22 mouse cellular contexts compared by ENCODE assay signal in the genomic region with DNA sequence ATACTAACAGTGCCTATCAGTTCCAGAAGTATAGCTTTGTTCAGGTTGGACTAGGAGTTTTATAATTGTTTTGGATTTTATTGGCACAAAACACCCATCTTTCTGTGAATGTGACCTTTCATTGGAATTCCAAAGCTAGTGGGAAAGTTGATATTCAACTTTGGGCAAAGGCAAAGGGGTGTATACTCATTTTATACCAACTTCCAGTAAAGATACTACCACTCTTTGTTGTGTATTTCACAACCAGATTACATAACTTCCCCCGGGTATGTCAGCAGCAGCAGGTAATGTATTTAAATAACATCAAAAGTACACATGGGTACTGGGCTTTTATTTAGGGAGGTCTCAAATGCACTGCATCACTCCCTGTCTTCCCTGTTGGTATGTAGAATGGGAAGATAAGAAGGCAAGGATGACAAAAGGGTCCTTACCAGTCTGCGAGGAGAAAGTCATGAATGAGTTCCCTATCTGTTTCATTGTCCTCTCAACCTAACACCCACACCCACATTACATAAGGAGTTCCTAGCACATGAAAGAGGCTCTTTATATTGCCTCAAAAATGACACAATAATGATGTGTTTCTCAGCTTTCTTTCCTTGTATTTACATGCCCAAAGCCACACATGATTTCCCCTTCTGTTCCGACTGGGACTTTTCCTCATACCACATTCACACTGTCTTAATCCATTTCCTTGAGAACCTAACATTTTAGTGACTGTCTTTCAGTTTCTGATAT. TPM values are rescaled to one million over a fixed set of nuclear protein-coding genes. Genes with fewer than 3 reads are reported as not detected.
DNase-seq lines count a peak whose midpoint lies in the region; ATAC-seq and TF ChIP-seq lines count a peak whose summit lies in the region.
"Had no signal": no experiment of that assay in that cellular context is flagged by ENCODE, and none has a peak within 500 bp of the region (broad histone marks: within the 10 kb centered on the region; RNA-seq: fewer than 3 reads in every experiment).

No protein-coding gene starts in this region.

- DNase-seq in kidney, adult 2 months = peak; percentile 60
- no peak for DNase-seq in kidney, adult 18-20 months
- DNase-seq in liver, adult 2 months (ENCODE audit: extremely low read depth, low read depth, low spot score) = peak; percentile 58
- no peak for DNase-seq in liver, postnatal 0 days
- peak; percentile 19 for DNase-seq in fat pad, adult 2 months (ENCODE audit: extremely low read depth, low read depth, low spot score)
- DNase-seq in midbrain, embryonic 10.5 days (ENCODE audit: low spot score) = no peak
- DNase-seq in midbrain, embryonic 14.5 days = no peak
- DNase-seq: adrenal gland, postnatal 10 days; cerebellum, adult 11-12 months; cerebellum, adult 9-10 months; cerebellum, postnatal 36 days; gastrocnemius, adult 2 months; gastrocnemius, postnatal 25 days; heart, adult 18-20 months; heart, postnatal 14 days had no signal

- peak overlapping the region; percentile 99 for H3K27ac ChIP-seq in kidney, adult 2 months (ENCODE audit: insufficient read depth, low read depth, low read length)
- H3K27ac ChIP-seq in liver, adult 2 months (replicated peaks; ENCODE audit: insufficient read depth, low read depth, low read length) = peak overlapping the region; percentile 40; the same call in 1 of the 2 replicates
- H3K27ac ChIP-seq in liver, postnatal 0 days (ENCODE audit: low read depth) = no peak overlapping the region
- H3K27ac ChIP-seq in midbrain, embryonic 10.5 days (replicated peaks) = no peak overlapping the region
- H3K27ac ChIP-seq in midbrain, embryonic 14.5 days (replicated peaks; ENCODE audit: low read depth, low read length) = no peak overlapping the region
- H3K27ac ChIP-seq: embryonic facial prominence, embryonic 13.5 days; forebrain, embryonic 13.5 days; gastrocnemius, adult 2 months; heart, embryonic 15.5 days; hindbrain, embryonic 13.5 days had no signal

- no peak for TF ChIP-seq EP300 in liver, postnatal 0 days (IDR thresholded peaks at IDR 0.05; ENCODE audit: low read depth)

- no peaks in the 10 kb centered on the region for H3K27me3 ChIP-seq in kidney, adult 2 months (replicated peaks; ENCODE audit: control insufficient read depth, insufficient read depth, low read length)
- H3K27me3 ChIP-seq in liver, adult 2 months (ENCODE audit: control insufficient read depth, insufficient read depth, low read length) = no peaks in the 10 kb centered on the region
- H3K27me3 ChIP-seq in liver, postnatal 0 days (ENCODE audit: insufficient read depth, low read length) = no peaks in the 10 kb centered on the region
- H3K27me3 ChIP-seq in midbrain, embryonic 10.5 days (ENCODE audit: low read depth, poor library complexity, severe bottlenecking) = no peaks in the 10 kb centered on the region
- no peaks in the 10 kb centered on the region for H3K27me3 ChIP-seq in midbrain, embryonic 14.5 days (ENCODE audit: control insufficient read depth, insufficient read depth, low read length)
- H3K27me3 ChIP-seq: embryonic facial prominence, embryonic 13.5 days; forebrain, embryonic 13.5 days; heart, embryonic 15.5 days; hindbrain, embryonic 13.5 days had no signal

- no peak overlapping the region for H3K4me2 ChIP-seq in liver, postnatal 0 days (ENCODE audit: low read depth, low read length)
- no peak overlapping the region for H3K4me2 ChIP-seq in midbrain, embryonic 14.5 days (ENCODE audit: low read length)
- H3K4me2 ChIP-seq: embryonic facial prominence, embryonic 13.5 days; forebrain, embryonic 13.5 days; heart, embryonic 11.5 days; heart, embryonic 15.5 days; hindbrain, embryonic 13.5 days had no signal

- peaks cover 8% of the 10 kb centered on the region; the same call in 1 of the 2 replicates for H3K4me1 ChIP-seq in kidney, adult 2 months (ENCODE audit: control insufficient read depth, insufficient read depth, low read length)
- peaks cover 2% of the 10 kb centered on the region; the same call in 1 of the 2 replicates for H3K4me1 ChIP-seq in liver, adult 2 months (ENCODE audit: control insufficient read depth, insufficient read depth, low read length)
- H3K4me1 ChIP-seq in liver, postnatal 0 days (ENCODE audit: insufficient read depth) = no peaks in the 10 kb centered on the region
- H3K4me1 ChIP-seq in midbrain, embryonic 10.5 days = peaks cover 5% of the 10 kb centered on the region; the same call in 1 of the 2 replicates
- H3K4me1 ChIP-seq in midbrain, embryonic 14.5 days (ENCODE audit: control insufficient read depth, insufficient read depth, low read length) = no peaks in the 10 kb centered on the region
- H3K4me1 ChIP-seq: embryonic facial prominence, embryonic 13.5 days; forebrain, embryonic 13.5 days; heart, embryonic 15.5 days; hindbrain, embryonic 13.5 days had no signal

- no peaks in the 10 kb centered on the region for H3K36me3 ChIP-seq in kidney, adult 2 months (ENCODE audit: control insufficient read depth, insufficient read depth, low read length)
- no peaks in the 10 kb centered on the region for H3K36me3 ChIP-seq in liver, adult 2 months (ENCODE audit: control insufficient read depth, insufficient read depth, low read length)
- H3K36me3 ChIP-seq in liver, postnatal 0 days (replicated peaks; ENCODE audit: insufficient read depth, low read length) = no peaks in the 10 kb centered on the region
- H3K36me3 ChIP-seq in midbrain, embryonic 10.5 days = no peaks in the 10 kb centered on the region
- H3K36me3 ChIP-seq in midbrain, embryonic 14.5 days (ENCODE audit: control insufficient read depth, insufficient read depth, low read length) = no peaks in the 10 kb centered on the region
- H3K36me3 ChIP-seq: embryonic facial prominence, embryonic 13.5 days; heart, embryonic 15.5 days; hindbrain, embryonic 13.5 days had no signal

- no peaks in the 10 kb centered on the region for H3K9me3 ChIP-seq in liver, postnatal 0 days (ENCODE audit: low read length)
- no peaks in the 10 kb centered on the region for H3K9me3 ChIP-seq in midbrain, embryonic 10.5 days (replicated peaks)
- no peaks in the 10 kb centered on the region for H3K9me3 ChIP-seq in midbrain, embryonic 14.5 days (ENCODE audit: control insufficient read depth, low read length)
- H3K9me3 ChIP-seq: embryonic facial prominence, embryonic 13.5 days; forebrain, embryonic 13.5 days; heart, embryonic 15.5 days; hindbrain, embryonic 13.5 days had no signal

- no peak for TF ChIP-seq POLR2A in kidney, adult 2 months (IDR thresholded peaks at IDR 0.05; ENCODE audit: low read depth, low read length)
- no peak for TF ChIP-seq POLR2A in liver, adult 2 months (IDR thresholded peaks at IDR 0.05; ENCODE audit: extremely low read depth, insufficient read depth, low read length)

- no peaks in the 10 kb centered on the region for H3K79me2 ChIP-seq in liver, adult 2 months (ENCODE audit: control insufficient read depth, insufficient read depth, low read length)

- no peak overlapping the region for H3K4me3 ChIP-seq in kidney, adult 2 months (ENCODE audit: insufficient read depth, low read depth, low read length)
- no peak overlapping the region for H3K4me3 ChIP-seq in liver, adult 2 months (ENCODE audit: insufficient read depth, low read depth, low read length)
- H3K4me3 ChIP-seq in liver, postnatal 0 days (ENCODE audit: low read depth, low read length) = no peak overlapping the region
- no peak overlapping the region for H3K4me3 ChIP-seq in midbrain, embryonic 10.5 days
- no peak overlapping the region for H3K4me3 ChIP-seq in midbrain, embryonic 14.5 days (replicated peaks; ENCODE audit: low read depth, low read length)
- H3K4me3 ChIP-seq: embryonic facial prominence, embryonic 13.5 days; forebrain, embryonic 13.5 days; gastrocnemius, adult 2 months; heart, embryonic 15.5 days; hindbrain, embryonic 13.5 days had no signal

- ATAC-seq in liver, postnatal 0 days = no peak
- peak; percentile 79 for ATAC-seq in megakaryocyte progenitor cell, adult 5-6 weeks (replicated peaks; ENCODE audit: poor library complexity)
- no peak for ATAC-seq in midbrain, embryonic 14.5 days (ENCODE audit: low FRiP score, low TSS enrichment)
- ATAC-seq: forebrain, embryonic 13.5 days had no signal

- no peak for TF ChIP-seq CTCF in kidney, adult 2 months (conservative IDR thresholded peaks at IDR 0.05; ENCODE audit: insufficient read depth, insufficient read length, low read depth, low read length)
- no peak for TF ChIP-seq CTCF in liver, adult 2 months (IDR thresholded peaks at IDR 0.05; ENCODE audit: low read depth, low read length)
- no peak for TF ChIP-seq CTCF in liver, postnatal 0 days (IDR thresholded peaks at IDR 0.05; ENCODE audit: low read depth)

- WGBS in kidney, adult 2 months = 56% methylated on average over 3 of the region's 3 CpGs
- WGBS in liver, adult 2 months = 51% methylated on average over 3 of the region's 3 CpGs
- 58% methylated on average over 3 of the region's 3 CpGs for WGBS in liver, postnatal 0 days (ENCODE audit: insufficient replicate concordance)
- 87% methylated on average over 3 of the region's 3 CpGs for WGBS in midbrain, embryonic 10.5 days
- WGBS in midbrain, embryonic 14.5 days = 85% methylated on average over 3 of the region's 3 CpGs

- no peak overlapping the region for H3K9ac ChIP-seq in liver, adult 2 months (ENCODE audit: low read depth, low read length)
- no peak overlapping the region for H3K9ac ChIP-seq in liver, postnatal 0 days (replicated peaks)
- no peak overlapping the region for H3K9ac ChIP-seq in midbrain, embryonic 14.5 days (replicated peaks; ENCODE audit: low read length)
- H3K9ac ChIP-seq: embryonic facial prominence, embryonic 13.5 days; forebrain, embryonic 13.5 days; heart, embryonic 15.5 days; hindbrain, embryonic 13.5 days had no signal

RNA-seq across cellular contexts. Expression of a gene that starts 42.3 kb away (rescaled TPM):
- 0.05 and 0.08 TPM in 2 replicates for polyA plus RNA-seq in kidney, adult 2 months (2012; rRNA removed)
- 0.27 and 0.28 TPM in 2 replicates for total RNA-seq in liver, adult 2 months (2014; rRNA removed)
- not detected in 2 replicates for polyA plus RNA-seq in liver, adult 2 months (2012; rRNA removed)
- polyA plus RNA-seq in liver, postnatal 0 days (2015; fragmentation: Nextera tagmentation; extraction: Ambion mirVana) = 0.63 and 0.66 TPM in 2 replicates
- 10.1 and 13.4 TPM in 2 replicates for total RNA-seq in megakaryocyte progenitor cell, adult 5-6 weeks (2015)
- total RNA-seq in megakaryocyte progenitor cell, adult 5-6 weeks (2017) = 12.3 and 14.0 TPM in 2 replicates
- 0.04 and 0.07 TPM in 2 replicates for polyA plus RNA-seq in midbrain, embryonic 10.5 days (2016; fragmentation: Nextera tagmentation; extraction: Ambion mirVana)
- 0.11 TPM in 1 of 2 replicates, not detected in the other for polyA plus RNA-seq in midbrain, embryonic 14.5 days (2014; fragmentation: Nextera tagmentation; extraction: Ambion mirVana)
- polyA plus RNA-seq: C2C12; hindbrain, embryonic 13.5 days had no signal

RNA-seq across cellular contexts. Expression of a gene that starts 51.3 kb away (rescaled TPM):
- 53.7 and 64.0 TPM in 2 replicates for polyA plus RNA-seq in kidney, adult 2 months (2012; rRNA removed)
- total RNA-seq in liver, adult 2 months (2014; rRNA removed) = 76.4 and 80.6 TPM in 2 replicates
- 9.2 and 9.5 TPM in 2 replicates for polyA plus RNA-seq in liver, adult 2 months (2012; rRNA removed)
- polyA plus RNA-seq in liver, postnatal 0 days (2015; fragmentation: Nextera tagmentation; extraction: Ambion mirVana) = 53.4 and 56.9 TPM in 2 replicates
- 15.1 and 16.7 TPM in 2 replicates for total RNA-seq in megakaryocyte progenitor cell, adult 5-6 weeks (2015)
- 16.2 and 17.2 TPM in 2 replicates for total RNA-seq in megakaryocyte progenitor cell, adult 5-6 weeks (2017)
- polyA plus RNA-seq in midbrain, embryonic 10.5 days (2016; fragmentation: Nextera tagmentation; extraction: Ambion mirVana) = 8.1 and 8.6 TPM in 2 replicates
- polyA plus RNA-seq in midbrain, embryonic 14.5 days (2014; fragmentation: Nextera tagmentation; extraction: Ambion mirVana) = 10.3 and 10.6 TPM in 2 replicates

Comparison
In these comparisons a context has a peak if more than half of its experiments do, and no peak if none do; other contexts are left out.
1. DNase-seq: peak in kidney, adult 2 months (single experiment), liver, adult 2 months (single experiment) and fat pad, adult 2 months (single experiment); none in kidney, adult 18-20 months (single experiment), liver, postnatal 0 days (single experiment), midbrain, embryonic 10.5 days (single experiment) and midbrain, embryonic 14.5 days (single experiment).
2. H3K27ac ChIP-seq: peak in kidney, adult 2 months (single experiment) and liver, adult 2 months (single experiment); none in liver, postnatal 0 days (single experiment), midbrain, embryonic 10.5 days (single experiment) and midbrain, embryonic 14.5 days (single experiment).